Mouse (Mus musculus): Measurements from ENCODE around the gene Loxl1. TPM values are rescaled to one million over a fixed set of nuclear protein-coding genes. Genes with fewer than 3 reads are reported as not detected.
A peak's percentile ranks its signal among the peaks of the same experiment; 100 is the strongest.

The Loxl1 gene
- 1.2 and 8.6 TPM in 2 replicates for polyA plus RNA-seq (2014; fragmentation: Nextera tagmentation; extraction: Ambion mirVana)

DNA sequence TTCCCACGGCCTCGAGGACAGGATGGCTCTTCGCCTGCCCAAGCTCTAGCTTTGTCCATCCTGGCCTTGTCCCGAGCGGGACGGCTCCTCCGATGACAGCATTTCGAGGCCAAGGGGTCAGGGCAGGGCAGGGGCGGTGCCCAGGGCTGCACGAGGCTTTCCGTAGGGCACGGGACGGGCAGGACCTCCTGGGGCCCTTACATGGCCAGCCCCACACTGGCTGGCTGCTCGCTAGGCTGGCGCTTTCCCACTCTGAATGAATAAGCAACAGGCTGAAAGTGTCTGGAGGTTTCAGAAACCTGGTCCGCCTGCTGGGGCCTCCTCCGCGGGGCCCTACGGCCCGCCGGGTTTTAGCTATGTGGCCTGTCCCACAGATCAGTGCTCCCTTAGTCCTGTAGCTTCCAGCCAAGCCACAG, at the start of gene Loxl1:
Gene Loxl1 (minus strand): TSS at position 243 of the 416 bp plus-strand sequence.
- H3K4me2 ChIP-seq (ENCODE audit: low read depth, low read length): peak within 1 kb of the TSS; percentile 51
- peak; percentile 45; the same call in 1 of the 2 replicates for ATAC-seq (ENCODE audit: low read depth)
- peak within 1 kb of the TSS; percentile 29 for H3K4me3 ChIP-seq (ENCODE audit: low read depth, low read length)
- no peaks in the 10 kb centered on the region for H3K36me3 ChIP-seq (ENCODE audit: control insufficient read depth, insufficient read depth, low read length)
- no peak within 1 kb of the TSS for H3K27ac ChIP-seq (ENCODE audit: low read depth, low read length)
- H3K4me1 ChIP-seq (ENCODE audit: control insufficient read depth, insufficient read depth, low read length): peaks cover 19% of the 10 kb centered on the region
- peak within 1 kb of the TSS; percentile 46 for H3K9ac ChIP-seq (replicated peaks; ENCODE audit: low read depth, low read length)
- no peaks in the 10 kb centered on the region for H3K9me3 ChIP-seq (ENCODE audit: control insufficient read depth, low read length)
- peaks cover 8% of the 10 kb centered on the region for H3K27me3 ChIP-seq (ENCODE audit: control insufficient read depth, insufficient read depth, low read length)
- WGBS: under 1% methylated on average over 21 of the region's 21 CpGs

DNA sequence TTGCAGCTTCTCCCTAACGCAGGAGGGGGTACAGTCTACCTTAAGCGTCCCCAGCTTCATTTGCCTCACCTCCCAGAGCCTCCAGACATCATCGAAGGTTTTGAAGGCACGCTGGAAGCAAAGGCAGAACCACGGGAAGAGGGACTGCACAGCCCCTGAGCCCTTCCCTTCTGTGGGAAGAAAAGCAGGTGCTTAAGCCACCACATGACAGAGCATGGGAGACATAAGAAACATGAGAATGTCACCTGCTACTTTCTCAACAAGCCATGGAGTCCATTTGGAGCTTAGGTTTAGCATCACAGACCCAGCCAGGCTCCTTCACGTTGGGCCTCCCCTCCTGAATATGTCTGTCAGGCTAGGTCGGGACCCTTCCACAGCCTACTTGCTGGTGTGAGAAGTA, 49.0 kb upstream of the Loxl1 start:
- no peaks in the 10 kb centered on the region for H3K36me3 ChIP-seq (ENCODE audit: control insufficient read depth, insufficient read depth, low read length)
- no peaks in the 10 kb centered on the region for H3K9me3 ChIP-seq (ENCODE audit: control insufficient read depth, low read length)
- H3K9ac ChIP-seq (replicated peaks; ENCODE audit: low read depth, low read length): no peak overlapping the region
- H3K4me2 ChIP-seq (ENCODE audit: low read depth, low read length): no peak overlapping the region
- WGBS: 85% methylated on average over 7 of the region's 7 CpGs
- ATAC-seq (ENCODE audit: low read depth): no peak
- no peaks in the 10 kb centered on the region for H3K4me1 ChIP-seq (ENCODE audit: control insufficient read depth, insufficient read depth, low read length)
- H3K4me3 ChIP-seq (ENCODE audit: low read depth, low read length): no peak overlapping the region
- H3K27ac ChIP-seq (ENCODE audit: low read depth, low read length): no peak overlapping the region
- no peaks in the 10 kb centered on the region for H3K27me3 ChIP-seq (ENCODE audit: control insufficient read depth, insufficient read depth, low read length)

DNA sequence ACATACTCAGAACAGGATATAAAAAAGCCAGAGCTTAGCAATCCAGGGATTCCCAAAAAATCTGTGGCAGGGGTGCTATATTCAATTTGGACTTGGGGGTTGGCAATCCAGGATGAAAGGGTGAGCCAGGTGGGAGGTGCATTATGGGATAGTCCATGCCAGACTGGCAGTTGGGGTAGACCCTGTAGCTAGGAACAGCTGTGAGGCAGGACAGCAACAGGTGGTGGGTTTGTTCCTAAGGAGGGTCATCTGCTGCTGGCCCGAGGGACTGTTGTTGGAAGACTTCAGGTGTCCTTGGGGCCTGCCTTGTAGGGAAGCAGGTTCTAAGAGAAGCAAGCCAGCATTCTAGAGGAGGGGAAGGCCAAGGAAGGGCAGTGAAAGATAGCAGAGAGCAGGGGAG, 48.4 kb upstream of the Loxl1 start:
- H3K9me3 ChIP-seq (ENCODE audit: control insufficient read depth, low read length): no peaks in the 10 kb centered on the region
- ATAC-seq (ENCODE audit: low read depth): no peak
- WGBS: 78% methylated on average over 1 of the region's 1 CpGs

DNA sequence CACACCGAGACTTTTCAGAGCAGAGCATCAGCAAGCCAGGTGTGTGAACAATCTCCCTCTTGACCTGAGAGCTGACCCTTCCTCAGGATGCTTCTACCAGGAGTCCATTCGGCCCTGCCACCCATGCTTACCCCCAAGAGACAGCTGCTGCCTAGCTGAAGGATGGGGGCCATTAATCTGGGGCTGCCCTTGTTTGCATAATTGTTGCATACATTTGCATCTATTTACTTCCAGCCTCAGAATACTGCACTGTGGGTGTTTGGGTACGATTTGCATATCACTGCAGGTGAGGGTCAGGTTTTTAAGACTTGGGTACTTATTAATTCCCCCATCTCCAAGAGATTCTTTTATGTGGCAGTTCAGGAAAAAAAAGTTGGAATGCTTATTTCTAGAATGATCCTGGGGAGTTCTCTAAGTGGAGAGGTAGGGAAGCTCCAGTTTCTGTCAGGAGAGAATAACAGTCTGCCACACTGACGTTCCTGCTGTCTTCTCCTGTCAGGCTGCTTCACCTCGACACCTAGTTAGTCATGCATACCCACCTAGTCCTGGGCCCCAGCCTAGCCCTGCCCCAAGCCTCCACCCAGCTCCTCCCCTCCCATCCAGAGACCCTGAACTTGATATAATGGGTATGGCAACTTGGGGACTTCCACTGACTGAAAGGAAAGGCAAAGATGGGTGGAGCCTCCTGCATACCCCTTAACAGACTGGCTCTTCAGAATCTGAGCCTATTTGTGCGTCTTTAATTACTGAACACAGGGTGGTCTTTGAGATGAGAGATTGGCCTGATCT, 42.5 kb upstream of the Loxl1 start:
- Histone ChIP-seq H3K4me3 (ENCODE audit: low read depth, low read length) (no peak overlapping the region), H3K4me1 (ENCODE audit: control insufficient read depth, insufficient read depth, low read length) (0 out of 2 replicates have a peak, but pooled peaks cover 3% of the 10 kb centered on the region), H3K4me2 (ENCODE audit: low read depth, low read length) (no peak overlapping the region), H3K27me3 (ENCODE audit: control insufficient read depth, insufficient read depth, low read length) (no peaks in the 10 kb centered on the region), H3K36me3 (ENCODE audit: control insufficient read depth, insufficient read depth, low read length) (no peaks in the 10 kb centered on the region), H3K9me3 (ENCODE audit: control insufficient read depth, low read length) (no peaks in the 10 kb centered on the region), H3K27ac (ENCODE audit: low read depth, low read length) (peak overlapping the region; percentile 57), H3K9ac (replicated peaks; ENCODE audit: low read depth, low read length) (no peak overlapping the region)
- WGBS: 9% methylated on average over 6 of the region's 6 CpGs
- ATAC-seq (ENCODE audit: low read depth): peak; percentile 65; the same call in 1 of the 2 replicates

More for the DNA sequence above, 48.4 kb upstream of the Loxl1 start:
- H3K4me3 ChIP-seq (ENCODE audit: low read depth, low read length): no peak overlapping the region
- no peaks in the 10 kb centered on the region for H3K27me3 ChIP-seq (ENCODE audit: control insufficient read depth, insufficient read depth, low read length)
- no peak overlapping the region for H3K27ac ChIP-seq (ENCODE audit: low read depth, low read length)
- no peak overlapping the region for H3K9ac ChIP-seq (replicated peaks; ENCODE audit: low read depth, low read length)
- H3K36me3 ChIP-seq (ENCODE audit: control insufficient read depth, insufficient read depth, low read length): no peaks in the 10 kb centered on the region
- H3K4me2 ChIP-seq (ENCODE audit: low read depth, low read length): no peak overlapping the region
- no peaks in the 10 kb centered on the region for H3K4me1 ChIP-seq (ENCODE audit: control insufficient read depth, insufficient read depth, low read length)

DNA sequence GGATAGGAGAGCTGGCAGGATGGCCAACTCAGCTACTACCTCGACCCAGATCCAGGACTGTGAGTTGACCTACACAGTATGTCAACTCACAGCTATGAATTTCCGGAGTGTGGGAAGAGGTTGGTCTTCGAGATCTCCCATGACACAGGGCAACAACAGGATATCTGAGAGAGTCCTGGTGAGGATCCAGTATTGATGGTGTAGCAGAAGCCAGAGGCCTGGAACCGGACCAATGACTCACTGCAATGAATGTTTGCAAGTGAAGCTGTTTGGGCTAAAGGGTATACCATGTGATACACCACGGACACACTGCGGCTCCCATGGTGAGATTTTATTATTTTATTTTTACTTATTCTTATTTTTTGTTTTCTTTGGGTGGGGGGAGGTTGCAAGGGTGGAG, 41.7 kb upstream of the Loxl1 start:
- no peak overlapping the region for H3K9ac ChIP-seq (replicated peaks; ENCODE audit: low read depth, low read length)
- 79% methylated on average over 6 of the region's 6 CpGs for WGBS
- no peaks in the 10 kb centered on the region for H3K9me3 ChIP-seq (ENCODE audit: control insufficient read depth, low read length)
- H3K4me1 ChIP-seq (ENCODE audit: control insufficient read depth, insufficient read depth, low read length): 0 out of 2 replicates have a peak, but pooled peaks cover 3% of the 10 kb centered on the region
- H3K4me3 ChIP-seq (ENCODE audit: low read depth, low read length): no peak overlapping the region
- no peak for ATAC-seq (ENCODE audit: low read depth)
- H3K27ac ChIP-seq (ENCODE audit: low read depth, low read length): no peak overlapping the region
- no peaks in the 10 kb centered on the region for H3K36me3 ChIP-seq (ENCODE audit: control insufficient read depth, insufficient read depth, low read length)
- no peaks in the 10 kb centered on the region for H3K27me3 ChIP-seq (ENCODE audit: control insufficient read depth, insufficient read depth, low read length)
- H3K4me2 ChIP-seq (ENCODE audit: low read depth, low read length): no peak overlapping the region

DNA sequence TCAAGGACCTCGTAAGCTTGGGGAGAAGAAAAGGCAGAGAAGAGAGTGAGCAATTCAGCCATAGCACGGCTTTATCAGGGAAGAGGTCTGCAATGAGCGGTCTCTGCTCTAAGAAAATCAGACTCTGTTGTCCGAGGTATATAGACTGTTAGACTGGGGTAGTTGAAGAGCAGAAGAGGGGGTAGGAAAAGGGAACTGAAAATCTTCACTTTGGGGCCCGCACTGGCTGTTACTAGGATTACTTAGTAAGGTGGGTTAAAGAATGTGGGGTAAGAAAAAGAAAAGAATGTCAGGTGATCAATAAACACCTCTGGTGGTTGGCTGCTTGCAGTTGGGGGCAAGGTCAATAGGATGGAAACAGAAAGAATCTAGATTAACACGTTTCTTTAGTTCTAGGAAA, 40.2 kb upstream of the Loxl1 start:
- no peak overlapping the region for H3K4me2 ChIP-seq (ENCODE audit: low read depth, low read length)
- no peaks in the 10 kb centered on the region for H3K27me3 ChIP-seq (ENCODE audit: control insufficient read depth, insufficient read depth, low read length)
- ATAC-seq (ENCODE audit: low read depth): no peak
- H3K4me1 ChIP-seq (ENCODE audit: control insufficient read depth, insufficient read depth, low read length): 0 out of 2 replicates have a peak, but pooled peaks cover 3% of the 10 kb centered on the region
- no peak overlapping the region for H3K27ac ChIP-seq (ENCODE audit: low read depth, low read length)
- H3K4me3 ChIP-seq (ENCODE audit: low read depth, low read length): no peak overlapping the region
- H3K36me3 ChIP-seq (ENCODE audit: control insufficient read depth, insufficient read depth, low read length): no peaks in the 10 kb centered on the region
- H3K9me3 ChIP-seq (ENCODE audit: control insufficient read depth, low read length): no peaks in the 10 kb centered on the region
- no peak overlapping the region for H3K9ac ChIP-seq (replicated peaks; ENCODE audit: low read depth, low read length)
- 87% methylated on average over 6 of the region's 6 CpGs for WGBS

DNA sequence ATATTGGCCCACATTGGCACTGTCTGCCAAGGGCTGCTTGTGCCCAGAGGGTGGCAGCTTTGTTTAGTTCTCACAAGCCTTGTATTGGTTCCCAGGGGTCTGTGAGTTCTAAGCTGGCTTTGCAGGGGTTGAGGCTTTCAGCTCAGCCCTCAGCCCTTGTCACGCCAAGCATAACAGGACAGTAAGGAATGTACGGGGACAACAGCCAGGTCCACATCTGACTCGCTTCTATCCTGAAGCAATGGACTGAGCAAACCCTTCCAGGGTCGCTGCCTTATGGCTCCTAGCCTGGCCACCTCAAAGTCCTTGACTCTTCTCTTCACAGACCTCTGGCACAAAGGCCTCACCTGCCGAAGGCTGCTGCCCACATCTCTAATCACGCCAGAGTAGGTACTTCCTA, 34.8 kb upstream of the Loxl1 start:
- no peak for ATAC-seq (ENCODE audit: low read depth)
- no peaks in the 10 kb centered on the region for H3K27me3 ChIP-seq (ENCODE audit: control insufficient read depth, insufficient read depth, low read length)
- no peaks in the 10 kb centered on the region for H3K9me3 ChIP-seq (ENCODE audit: control insufficient read depth, low read length)
- no peaks in the 10 kb centered on the region for H3K36me3 ChIP-seq (ENCODE audit: control insufficient read depth, insufficient read depth, low read length)
- 95% methylated on average over 6 of the region's 6 CpGs for WGBS
- no peak overlapping the region for H3K4me3 ChIP-seq (ENCODE audit: low read depth, low read length)
- no peak overlapping the region for H3K27ac ChIP-seq (ENCODE audit: low read depth, low read length)
- H3K4me2 ChIP-seq (ENCODE audit: low read depth, low read length): no peak overlapping the region
- H3K4me1 ChIP-seq (ENCODE audit: control insufficient read depth, insufficient read depth, low read length): no peaks in the 10 kb centered on the region
- no peak overlapping the region for H3K9ac ChIP-seq (replicated peaks; ENCODE audit: low read depth, low read length)

DNA sequence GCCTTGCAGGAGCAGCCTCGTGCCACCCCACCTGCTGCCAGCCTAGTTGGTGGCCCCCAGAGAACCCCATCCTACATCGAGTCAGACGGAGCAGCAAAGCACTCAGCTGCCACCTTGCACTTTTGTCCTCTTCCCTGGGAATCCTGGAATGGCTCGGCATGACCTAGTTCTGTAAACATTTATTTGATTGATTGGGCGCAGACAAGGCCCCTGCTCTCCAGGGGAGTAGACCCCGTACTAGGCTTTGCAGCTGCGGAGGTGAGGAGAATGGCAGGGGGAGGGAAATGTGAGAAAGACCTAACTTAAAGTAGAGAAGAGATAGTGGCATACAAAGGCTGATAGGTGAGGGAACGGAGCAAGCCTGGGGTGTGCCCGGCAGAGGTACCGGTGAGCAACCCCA, 33.5 kb upstream of the Loxl1 start:
- Histone ChIP-seq H3K9ac (replicated peaks; ENCODE audit: low read depth, low read length) (no peak overlapping the region), H3K27ac (ENCODE audit: low read depth, low read length) (no peak overlapping the region), H3K36me3 (ENCODE audit: control insufficient read depth, insufficient read depth, low read length) (no peaks in the 10 kb centered on the region), H3K27me3 (ENCODE audit: control insufficient read depth, insufficient read depth, low read length) (no peaks in the 10 kb centered on the region), H3K4me1 (ENCODE audit: control insufficient read depth, insufficient read depth, low read length) (no peaks in the 10 kb centered on the region), H3K9me3 (ENCODE audit: control insufficient read depth, low read length) (no peaks in the 10 kb centered on the region), H3K4me2 (ENCODE audit: low read depth, low read length) (no peak overlapping the region), H3K4me3 (ENCODE audit: low read depth, low read length) (no peak overlapping the region)
- WGBS: 20% methylated on average over 10 of the region's 10 CpGs
- ATAC-seq (ENCODE audit: low read depth): no peak

DNA sequence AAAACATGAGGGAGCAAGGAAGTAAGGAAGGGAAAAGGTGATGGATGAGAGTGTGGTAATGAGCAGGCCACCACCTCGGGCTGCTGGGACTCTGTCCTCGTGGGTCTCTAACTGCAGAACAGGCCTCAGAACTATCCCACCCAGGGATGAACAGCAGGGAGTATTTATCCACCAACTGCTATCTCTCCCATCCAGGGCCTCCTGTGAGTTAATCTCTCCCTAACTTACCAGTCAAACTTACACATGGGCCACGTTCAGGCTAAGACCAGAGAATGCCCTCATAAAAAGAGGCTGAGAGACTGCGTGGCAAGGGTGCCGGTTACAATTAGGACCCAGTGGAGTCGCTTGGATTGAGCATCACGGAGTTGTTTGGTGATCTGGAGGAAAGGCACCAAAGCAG, 33.0 kb upstream of the Loxl1 start:
- no peaks in the 10 kb centered on the region for H3K4me1 ChIP-seq (ENCODE audit: control insufficient read depth, insufficient read depth, low read length)
- no peak overlapping the region for H3K9ac ChIP-seq (replicated peaks; ENCODE audit: low read depth, low read length)
- H3K4me2 ChIP-seq (ENCODE audit: low read depth, low read length): no peak overlapping the region
- H3K27ac ChIP-seq (ENCODE audit: low read depth, low read length): no peak overlapping the region
- H3K9me3 ChIP-seq (ENCODE audit: control insufficient read depth, low read length): no peaks in the 10 kb centered on the region
- no peak for ATAC-seq (ENCODE audit: low read depth)
- H3K27me3 ChIP-seq (ENCODE audit: control insufficient read depth, insufficient read depth, low read length): no peaks in the 10 kb centered on the region
- WGBS: 53% methylated on average over 7 of the region's 7 CpGs
- H3K4me3 ChIP-seq (ENCODE audit: low read depth, low read length): no peak overlapping the region
- H3K36me3 ChIP-seq (ENCODE audit: control insufficient read depth, insufficient read depth, low read length): no peaks in the 10 kb centered on the region
